Mouse (Mus musculus) midbrain, embryonic 16.5 days (tissue): ENCODE measurements around the gene Espnl. TPM values are rescaled to one million over a fixed set of nuclear protein-coding genes. Genes with fewer than 3 reads are reported as not detected.
A peak's percentile ranks its signal among the peaks of the same experiment; 100 is the strongest.

ENCODE experiments used
- ATAC-seq: fragments of 200-750 bp; cut with Nextera tagmentation; 2 replicates; pipeline ENCODE4 v1.8.0; 2017; ENCODE audit warnings: moderate TSS enrichment
- H3K27ac ChIP-seq: fragments of 300-500 bp; sonication (generic); 2 replicates; pipeline ENCODE4 v1.5.1; 2014; ENCODE audit warnings: mild to moderate bottlenecking, low read length, mixed read lengths
- H3K27me3 ChIP-seq: fragments of 300-500 bp; sonication (generic); 2 replicates; pipeline ENCODE4 v1.6.1; 2014; ENCODE audit warnings: low read depth, low read length, mixed read lengths; ENCODE audit not compliant: control insufficient read depth, insufficient read depth
- H3K36me3 ChIP-seq: fragments of 300-500 bp; sonication (generic); 2 replicates; pipeline ENCODE4 v1.6.1; 2014; ENCODE audit warnings: mild to moderate bottlenecking, low read length, moderate library complexity, mixed read lengths; ENCODE audit not compliant: control insufficient read depth, insufficient read depth
- H3K4me1 ChIP-seq: fragments of 300-500 bp; sonication (generic); 2 replicates; pipeline ENCODE4 v1.6.1; 2014; ENCODE audit warnings: mild to moderate bottlenecking, low read length, mixed read lengths; ENCODE audit not compliant: control insufficient read depth, insufficient read depth
- H3K4me2 ChIP-seq: fragments of 300-500 bp; sonication (generic); 2 replicates; pipeline ENCODE4 v1.6.1; 2014; ENCODE audit warnings: mild to moderate bottlenecking, low read length, mixed read lengths
- H3K4me3 ChIP-seq: fragments of 300-500 bp; sonication (generic); 2 replicates; pipeline ENCODE4 v1.5.1; 2014; ENCODE audit warnings: low read depth, mild to moderate bottlenecking, low read length, moderate library complexity, mixed read lengths
- H3K9ac ChIP-seq: fragments of 300-500 bp; sonication (generic); 2 replicates; pipeline ENCODE4 v1.6.1; 2014; ENCODE audit warnings: low read depth, low read length, mixed read lengths
- H3K9me3 ChIP-seq: fragments of 300-500 bp; sonication (generic); replicated peaks from 2 replicates; pipeline ENCODE4 v1.6.1; 2014; ENCODE audit warnings: mild to moderate bottlenecking, low read length, mixed read lengths; ENCODE audit not compliant: control insufficient read depth, poor library complexity, severe bottlenecking
- WGBS: fragments of 180-500 bp; shearing (Covaris S2); extraction: QIAGEN DNeasy Blood & Tissue Kit; methylation state at CpG from one replicate; pipeline ENCODE4 v1.1.7; 2014; 5-methylcytosine and 5-hydroxymethylcytosine counted together
- polyA plus RNA-seq: library from polyadenylated mRNA; unstranded; fragments of >200 nt; fragmentation: Nextera tagmentation; extraction: Ambion mirVana; gene quantifications from 2 replicates; pipeline ENCODE4 v1.2.1, GENCODE M21; 2015

Gene Espnl
- polyA plus RNA-seq, 1 experiment from 2014 or later, result 0.13 TPM

DNA sequence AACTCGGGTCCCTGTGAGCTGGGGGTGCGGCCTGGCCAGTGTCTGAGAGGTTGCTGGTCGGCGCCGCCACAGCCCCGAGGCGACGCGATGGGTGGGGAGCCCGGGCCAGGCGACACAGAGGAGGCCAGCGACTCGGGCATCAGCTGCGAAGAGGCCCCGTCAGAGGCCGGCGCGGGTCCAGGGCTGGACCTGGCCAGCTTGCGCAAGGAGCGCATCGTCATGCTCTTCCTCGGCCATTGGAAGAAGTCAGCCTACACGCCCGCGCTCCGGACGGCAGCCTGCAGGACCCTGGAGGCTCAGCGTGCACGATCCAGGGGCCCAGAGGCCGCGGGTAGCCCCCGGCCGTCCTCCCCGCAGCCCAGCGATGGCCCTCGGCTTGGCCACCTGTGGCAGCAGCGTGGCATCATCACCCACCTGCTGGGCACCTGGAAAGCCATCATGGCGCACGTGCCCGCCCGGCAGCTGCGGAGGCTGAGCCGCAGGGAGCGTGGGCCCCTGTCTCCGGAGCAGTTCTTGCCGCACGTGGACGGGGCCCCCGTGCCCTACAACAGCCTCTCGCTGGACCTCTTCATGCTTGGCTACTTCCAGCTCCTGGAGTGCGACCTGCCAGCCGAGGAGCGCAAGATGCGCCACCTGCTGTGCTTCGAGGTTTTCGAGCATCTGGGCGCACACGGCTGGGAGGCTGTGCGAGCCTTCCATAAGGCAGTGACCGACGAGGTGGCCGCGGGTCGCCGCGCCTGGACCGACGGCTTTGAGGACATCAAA lies 23.2 kb downstream of the Espnl start:
- WGBS, result 2% methylated on average over 67 of the region's 68 CpGs
- Histone ChIP-seq H3K9me3 (no peaks in the 10 kb centered on the region), H3K4me2 (peak overlapping the region; percentile 79), H3K4me1 (peaks cover 6% of the 10 kb centered on the region; the same call in 1 of the 2 replicates), H3K36me3 (no peaks in the 10 kb centered on the region), H3K27me3 (peaks cover 40% of the 10 kb centered on the region), H3K9ac (peak overlapping the region; percentile 41; the same call in 1 of the 2 replicates), H3K27ac (no peak overlapping the region), H3K4me3 (peak overlapping the region; percentile 37)
- ATAC-seq, result peak; percentile 43; the same call in 1 of the 2 replicates

GRCm38 (mm10) chr1:91346892-91347291 lies 25.0 kb downstream of the Espnl start:
- Histone ChIP-seq H3K9ac (no peak overlapping the region), H3K27ac (no peak overlapping the region), H3K9me3 (no peaks in the 10 kb centered on the region), H3K4me2 (no peak overlapping the region), H3K4me3 (no peak overlapping the region), H3K4me1 (peaks cover 6% of the 10 kb centered on the region; the same call in 1 of the 2 replicates), H3K36me3 (no peaks in the 10 kb centered on the region), H3K27me3 (peaks cover 40% of the 10 kb centered on the region)
- WGBS, result 36% methylated on average over 3 of the region's 3 CpGs
- ATAC-seq, result peak; percentile 66

DNA sequence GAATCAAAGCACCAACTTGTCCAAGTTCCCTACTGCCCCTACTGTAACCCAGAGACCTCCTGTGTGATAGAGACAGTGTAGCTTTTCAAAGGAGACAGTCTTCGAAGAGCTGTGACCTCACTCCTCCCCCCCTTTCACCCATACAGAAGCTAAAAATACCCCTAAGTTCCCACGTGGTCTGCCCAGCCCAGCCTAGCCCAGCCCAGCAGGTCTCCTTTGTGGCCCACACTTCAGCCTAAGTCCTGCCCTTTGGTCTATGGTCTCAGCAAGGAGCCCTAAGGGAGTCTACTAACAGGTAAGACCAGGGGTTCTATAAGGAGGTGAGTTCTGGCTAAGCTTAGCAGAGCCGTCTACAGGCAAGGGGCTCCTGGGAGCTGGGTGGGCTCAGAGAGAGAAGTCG lies 29.0 kb downstream of the Espnl start, which contains the start of gene Klhl30:
Klhl30 (plus strand) TSS at position 176 of the 400 bp plus-strand sequence.
- Histone ChIP-seq H3K9me3 (no peaks in the 10 kb centered on the region), H3K9ac (no peak within 1 kb of the TSS), H3K36me3 (no peaks in the 10 kb centered on the region), H3K4me2 (no peak within 1 kb of the TSS), H3K4me1 (no peaks in the 10 kb centered on the region), H3K27me3 (peaks cover 8% of the 10 kb centered on the region), H3K4me3 (no peak within 1 kb of the TSS), H3K27ac (no peak within 1 kb of the TSS)
- WGBS, result 63% methylated on average over 4 of the region's 4 CpGs
- ATAC-seq, result no peak

- 76% methylated on average over 3 of the region's 3 CpGs for WGBS
- H3K27ac ChIP-seq, result no peak overlapping the region
These were observed 29.4 kb downstream of the Espnl start for GRCm38 (mm10) chr1:91351249-91351648.

GRCm38 (mm10) chr1:91352277-91352676 lies 30.4 kb downstream of the Espnl start:
- no peak for ATAC-seq
- Histone ChIP-seq H3K4me1 (no peaks in the 10 kb centered on the region), H3K27ac (no peak overlapping the region), H3K9me3 (no peaks in the 10 kb centered on the region), H3K9ac (no peak overlapping the region), H3K27me3 (no peaks in the 10 kb centered on the region), H3K4me2 (no peak overlapping the region), H3K4me3 (no peak overlapping the region), H3K36me3 (no peaks in the 10 kb centered on the region)
- WGBS, result 92% methylated on average over 2 of the region's 2 CpGs

More at GRCm38 (mm10) chr1:91351249-91351648, 29.4 kb downstream of the Espnl start:
- H3K9ac ChIP-seq, result no peak overlapping the region
- ATAC-seq, result no peak
- no peak overlapping the region for H3K4me2 ChIP-seq
- H3K9me3 ChIP-seq, result no peaks in the 10 kb centered on the region
- H3K27me3 ChIP-seq, result peaks cover 4% of the 10 kb centered on the region
- H3K4me1 ChIP-seq, result no peaks in the 10 kb centered on the region
- no peaks in the 10 kb centered on the region for H3K36me3 ChIP-seq
- H3K4me3 ChIP-seq, result no peak overlapping the region

- H3K36me3 ChIP-seq, result no peaks in the 10 kb centered on the region
- H3K9ac ChIP-seq, result no peak overlapping the region
- no peaks in the 10 kb centered on the region for H3K9me3 ChIP-seq
- no peak overlapping the region for H3K4me2 ChIP-seq
- no peak overlapping the region for H3K27ac ChIP-seq
- no peaks in the 10 kb centered on the region for H3K27me3 ChIP-seq
- no peak overlapping the region for H3K4me3 ChIP-seq
- WGBS, result 86% methylated on average over 11 of the region's 11 CpGs
- no peak for ATAC-seq
- H3K4me1 ChIP-seq, result no peaks in the 10 kb centered on the region
These were observed 34.2 kb downstream of the Espnl start for GRCm38 (mm10) chr1:91356105-91356504.

DNA sequence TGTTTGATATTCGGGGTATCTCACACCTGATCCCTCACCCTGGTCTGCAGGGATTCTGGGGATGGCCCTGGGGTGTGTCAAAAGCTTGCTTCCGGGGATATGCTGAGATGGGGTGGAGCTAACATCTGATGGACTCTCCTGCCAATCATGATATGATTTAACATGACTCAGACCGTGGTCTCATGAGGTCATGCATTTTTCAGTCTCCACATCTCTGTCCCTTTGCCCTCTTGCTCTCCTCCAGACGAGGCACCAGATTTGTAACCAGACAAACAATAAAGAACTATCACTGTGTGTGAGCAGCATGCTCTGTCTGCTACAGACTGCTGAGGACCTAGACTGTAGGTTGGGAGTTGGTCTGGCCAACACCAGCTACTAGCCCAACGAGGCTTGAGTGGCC lies 40.2 kb downstream of the Espnl start:
- Histone ChIP-seq H3K27ac (no peak overlapping the region), H3K4me3 (no peak overlapping the region), H3K9me3 (peaks cover 5% of the 10 kb centered on the region; the same call in 1 of the 2 replicates), H3K27me3 (peaks cover 10% of the 10 kb centered on the region), H3K9ac (no peak overlapping the region), H3K4me2 (no peak overlapping the region), H3K36me3 (no peaks in the 10 kb centered on the region), H3K4me1 (peaks cover 4% of the 10 kb centered on the region; the same call in 1 of the 2 replicates)
- ATAC-seq, result no peak
- WGBS, result 80% methylated on average over 5 of the region's 5 CpGs

GRCm38 (mm10) chr1:91364822-91365644 lies 43.2 kb downstream of the Espnl start:
- Histone ChIP-seq H3K4me1 (peaks cover 4% of the 10 kb centered on the region; the same call in 1 of the 2 replicates), H3K9me3 (peaks cover 5% of the 10 kb centered on the region; the same call in 1 of the 2 replicates), H3K36me3 (no peaks in the 10 kb centered on the region), H3K4me3 (no peak overlapping the region), H3K27me3 (peaks cover 16% of the 10 kb centered on the region), H3K27ac (no peak overlapping the region), H3K9ac (no peak overlapping the region), H3K4me2 (no peak overlapping the region)
- WGBS, result 95% methylated on average over 16 of the region's 16 CpGs
- no peak for ATAC-seq
